Mouse (Mus musculus) MEL (cell line): ENCODE results near the gene Ubap1. TPM values are rescaled to one million over a fixed set of nuclear protein-coding genes. Genes with fewer than 3 reads are reported as not detected.

ENCODE experiments used
- DNase-seq: peaks from one replicate; pipeline ENCODE4 v3.0.0; 2011; ENCODE audit warnings: low read depth, low spot score
- H3K27ac ChIP-seq: 2 replicates; pipeline ENCODE4 v1.5.1; 2012; ENCODE audit warnings: low read depth, mild to moderate bottlenecking, control low read depth, low read length, moderate library complexity; ENCODE audit not compliant: control insufficient read depth
- H3K27me3 ChIP-seq, 2 experiments: fragments of 150-350 bp in 1 of 2; sonication (generic) in 1 of 2; 2 replicates each; pipeline ENCODE4 v1.6.1; 2012; ENCODE audit warnings: low read length in 2 of 2, mild to moderate bottlenecking in 2 of 2, improper control_type of control experiment in 1 of 2, moderate library complexity in 1 of 2; ENCODE audit not compliant: insufficient read depth in 2 of 2, control insufficient read depth in 1 of 2
- H3K36me3 ChIP-seq, 2 experiments: 2 replicates each; pipeline ENCODE4 v1.6.1; 2012 to 2014; ENCODE audit warnings: low read length in 2 of 2, improper control_type of control experiment in 1 of 2, inconsistent platforms in 1 of 2, mild to moderate bottlenecking in 1 of 2; ENCODE audit not compliant: insufficient read depth in 2 of 2, control insufficient read depth in 1 of 2
- H3K4me1 ChIP-seq, 2 experiments: fragments of 150-350 bp in 1 of 2; sonication (generic) in 1 of 2; 2 replicates each; pipeline ENCODE4 v1.6.1; 2012; ENCODE audit warnings: low read length in 2 of 2, improper control_type of control experiment in 1 of 2, mild to moderate bottlenecking in 1 of 2; ENCODE audit not compliant: insufficient read depth in 2 of 2, control insufficient read depth in 1 of 2
- H3K4me3 ChIP-seq, 2 experiments: fragments of 150-350 bp in 1 of 2; sonication (generic) in 1 of 2; 2 replicates each; pipeline ENCODE4 v1.5.1; 2012; ENCODE audit warnings: low read depth in 2 of 2, low read length in 2 of 2, mild to moderate bottlenecking in 2 of 2, moderate library complexity in 2 of 2, control low read depth in 1 of 2, improper control_type of control experiment in 1 of 2; ENCODE audit not compliant: control insufficient read depth in 1 of 2, insufficient read depth in 1 of 2
- H3K79me2 ChIP-seq: 2 replicates; pipeline ENCODE4 v1.6.1; 2012; ENCODE audit warnings: mild to moderate bottlenecking, low read length, moderate library complexity; ENCODE audit not compliant: control insufficient read depth, poor library complexity, insufficient read depth
- H3K9ac ChIP-seq: 2 replicates; pipeline ENCODE4 v1.6.1; 2012; ENCODE audit warnings: low read depth, mild to moderate bottlenecking, control low read depth, low read length, moderate library complexity; ENCODE audit not compliant: control insufficient read depth, poor library complexity, severe bottlenecking
- H3K9me3 ChIP-seq: fragments of 150-350 bp; sonication (generic); replicated peaks from 2 replicates; pipeline ENCODE4 v1.6.1; 2012; ENCODE audit warnings: mild to moderate bottlenecking, low read length, improper control_type of control experiment, moderate library complexity; ENCODE audit not compliant: insufficient read depth
- BHLHE40 ChIP-seq: IDR thresholded peaks from 2 replicates; pipeline ENCODE4 v1.6.1; 2012; ENCODE audit warnings: low read depth, mild to moderate bottlenecking, inconsistent platforms, low read length, improper control_type of control experiment, borderline replicate concordance
- CHD1 ChIP-seq: IDR thresholded peaks from 2 replicates; pipeline ENCODE4 v1.6.1; 2012; ENCODE audit warnings: low read depth, mild to moderate bottlenecking, inconsistent platforms, low read length, improper control_type of control experiment
- CTCF ChIP-seq, 3 experiments: IDR thresholded peaks in 2 of 3; conservative IDR thresholded peaks in 1 of 3; 2 replicates each; pipeline ENCODE4 v1.5.1; 2011 to 2012; ENCODE audit warnings: low read length in 3 of 3, low read depth in 2 of 3, mild to moderate bottlenecking in 2 of 3, improper control_type of control experiment in 1 of 3, inconsistent platforms in 1 of 3, mixed read lengths in 1 of 3, moderate library complexity in 1 of 3; ENCODE audit not compliant: control insufficient read depth in 1 of 3, insufficient read depth in 1 of 3, poor library complexity in 1 of 3, severe bottlenecking in 1 of 3
- E2F4 ChIP-seq: IDR thresholded peaks from 2 replicates; pipeline ENCODE4 v1.6.1; 2011; ENCODE audit warnings: low read depth, low read length, improper control_type of control experiment, borderline replicate concordance
- ETS1 ChIP-seq: IDR thresholded peaks from 2 replicates; pipeline ENCODE4 v1.6.1; 2012; ENCODE audit warnings: low read depth, mild to moderate bottlenecking, inconsistent platforms, low read length, improper control_type of control experiment, moderate library complexity
- HCFC1 ChIP-seq: IDR thresholded peaks from 2 replicates; pipeline ENCODE4 v1.6.1; 2012; ENCODE audit warnings: low read depth, mild to moderate bottlenecking, inconsistent platforms, low read length, improper control_type of control experiment, moderate library complexity
- JUND ChIP-seq: IDR thresholded peaks from 2 replicates; pipeline ENCODE4 v1.6.1; 2011; ENCODE audit warnings: low read depth, mild to moderate bottlenecking, improper control_type of control experiment, low read length
- MAFK ChIP-seq: IDR thresholded peaks from 2 replicates; pipeline ENCODE4 v1.6.1; 2011; ENCODE audit warnings: low read depth, mild to moderate bottlenecking, low read length, improper control_type of control experiment, borderline replicate concordance
- MAX ChIP-seq: IDR thresholded peaks from 2 replicates; pipeline ENCODE4 v1.6.1; 2011; ENCODE audit warnings: low read length, improper control_type of control experiment
- MAZ ChIP-seq: IDR thresholded peaks from 2 replicates; pipeline ENCODE4 v1.6.1; 2012; ENCODE audit warnings: low read depth, mild to moderate bottlenecking, inconsistent platforms, low read length, improper control_type of control experiment
- MEF2A ChIP-seq: IDR thresholded peaks from 2 replicates; pipeline ENCODE4 v1.6.1; 2014; ENCODE audit warnings: low read depth, mild to moderate bottlenecking, inconsistent platforms, low read length, improper control_type of control experiment; ENCODE audit not compliant: poor library complexity, insufficient replicate concordance, severe bottlenecking; ENCODE audit errors: extremely low read depth
- MXI1 ChIP-seq: IDR thresholded peaks from 2 replicates; pipeline ENCODE4 v1.6.1; 2011; ENCODE audit warnings: mild to moderate bottlenecking, low read depth, low read length, improper control_type of control experiment
- MYB ChIP-seq: IDR thresholded peaks from 2 replicates; pipeline ENCODE4 v1.6.1; 2011; ENCODE audit warnings: mild to moderate bottlenecking, low read depth, low read length, improper control_type of control experiment
- MYC ChIP-seq: IDR thresholded peaks from 2 replicates; pipeline ENCODE4 v1.6.1; 2011; ENCODE audit warnings: low read depth, mild to moderate bottlenecking, low read length, improper control_type of control experiment, moderate library complexity
- NELFE ChIP-seq: IDR thresholded peaks from 2 replicates; pipeline ENCODE4 v1.6.1; 2011; ENCODE audit warnings: low read depth, low read length, improper control_type of control experiment
- NRF1 ChIP-seq: IDR thresholded peaks from 2 replicates; pipeline ENCODE4 v1.6.1; 2014; ENCODE audit warnings: low read depth, mild to moderate bottlenecking, inconsistent platforms, low read length, improper control_type of control experiment, moderate library complexity; ENCODE audit not compliant: poor library complexity, insufficient read depth, severe bottlenecking
- POLR2AphosphoS2 ChIP-seq: IDR thresholded peaks from 2 replicates; pipeline ENCODE4 v1.6.1; 2011; ENCODE audit warnings: low read length, improper control_type of control experiment
- POLR2AphosphoS5 ChIP-seq: IDR thresholded peaks from 2 replicates; pipeline ENCODE4 v1.6.1; 2012; ENCODE audit warnings: low read depth, borderline replicate concordance, mild to moderate bottlenecking, inconsistent platforms, low read length, moderate library complexity, mixed read lengths
- RAD21 ChIP-seq: IDR thresholded peaks from 2 replicates; pipeline ENCODE4 v1.6.1; 2011; ENCODE audit warnings: mild to moderate bottlenecking, low read depth, low read length, improper control_type of control experiment
- RCOR1 ChIP-seq: IDR thresholded peaks from 2 replicates; pipeline ENCODE4 v1.6.1; 2012; ENCODE audit warnings: low read depth, mild to moderate bottlenecking, inconsistent platforms, low read length, improper control_type of control experiment
- SIN3A ChIP-seq: IDR thresholded peaks from 2 replicates; pipeline ENCODE4 v1.6.1; 2012; ENCODE audit warnings: low read length, improper control_type of control experiment, inconsistent platforms
- SMC3 ChIP-seq: IDR thresholded peaks from 2 replicates; pipeline ENCODE4 v1.6.1; 2011; ENCODE audit warnings: low read depth, low read length, improper control_type of control experiment
- TAL1 ChIP-seq: IDR thresholded peaks from 2 replicates; pipeline ENCODE4 v1.6.1; 2012; ENCODE audit warnings: mild to moderate bottlenecking, inconsistent platforms, low read length, moderate library complexity, mixed read lengths
- TBP ChIP-seq: IDR thresholded peaks from 2 replicates; pipeline ENCODE4 v1.8.0; 2011; ENCODE audit warnings: low read depth, low read length, improper control_type of control experiment
- polyA plus RNA-seq, 2 experiments: library from polyadenylated mRNA; stranded (reverse) in 1 of 2; unstranded in 1 of 2; fragments of >175 nt in 1 of 2; fragments of >200 nt in 1 of 2; gene quantifications; 2 replicates each; pipeline versions ENCODE4 v1.2.1 to v1.2.4; 2012; ENCODE audit warnings: low replicate concordance in 2 of 2, low read depth in 1 of 2; ENCODE audit not compliant: insufficient read length in 2 of 2, insufficient read depth in 1 of 2, missing spikeins in 1 of 2
- total RNA-seq: library from RNA; depleted of rRNA; stranded (reverse); fragments of 300-350 nt; gene quantifications from 2 replicates; pipeline ENCODE4 v1.2.3, GENCODE M21; 2012

Ubap1 gene
- total and polyA plus RNA-seq, 3 experiments = 9.1 to 15.7 TPM; not detected in 1

- no peaks in the 10 kb centered on the region for H3K9me3 ChIP-seq
- peaks cover 6 to 13% of the 10 kb centered on the region in 2 experiments for H3K4me1 ChIP-seq
- H3K9ac ChIP-seq = no peak overlapping the region
- no peak for DNase-seq
- no peaks in the 10 kb centered on the region for H3K27me3 ChIP-seq
- H3K36me3 ChIP-seq = peaks cover 0 to 12% of the 10 kb centered on the region in 2 experiments; a peak in 2 of 4 replicates
- H3K4me3 ChIP-seq = no peak overlapping the region
- TF ChIP-seq BHLHE40 (no peak), MEF2A (no peak), RAD21 (no peak), MXI1 (no peak), NELFE (no peak), POLR2AphosphoS2 (no peak), HCFC1 (no peak), MAZ (no peak), MAFK (no peak), TAL1 (no peak), POLR2AphosphoS5 (no peak), SMC3 (no peak), NRF1 (no peak), MYB (no peak), CTCF (IDR thresholded peaks at IDR 0.05 in 2 of 3, conservative IDR thresholded peaks at IDR 0.05 in 1 of 3; ENCODE audit: control insufficient read depth in 1 of 3, insufficient read depth in 1 of 3, low read depth in 2 of 3, low read length in 3 of 3, poor library complexity in 1 of 3, severe bottlenecking in 1 of 3) (no peak), CHD1 (no peak), SIN3A (no peak)
- TF ChIP-seq, all 39 proteins: peak for 0
- no peaks in the 10 kb centered on the region for H3K79me2 ChIP-seq
- H3K27ac ChIP-seq = no peak overlapping the region
Observed at GRCm38 (mm10) chr4:41326876-41327275, 21.9 kb upstream of the Ubap1 start.

DNA sequence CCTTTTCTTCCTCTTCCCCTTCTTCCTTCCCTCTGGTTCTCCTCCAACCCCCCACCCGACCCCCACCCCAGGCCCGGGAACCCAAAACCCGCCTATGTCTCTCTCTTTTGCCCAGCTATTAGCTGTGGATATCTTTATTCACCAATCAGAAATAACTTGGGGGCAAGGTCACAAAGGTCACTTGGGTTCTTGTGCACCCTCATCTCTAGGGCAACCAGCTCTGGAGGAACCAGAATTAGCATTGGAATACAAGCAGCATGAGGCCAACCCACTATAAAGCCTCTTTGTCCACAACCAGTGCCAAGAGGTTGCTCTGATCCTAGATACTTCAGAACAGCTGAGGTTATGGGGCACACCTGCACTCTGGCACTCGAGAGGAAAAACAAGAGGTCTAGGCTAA, 19.3 kb upstream of the Ubap1 start:
- Histone ChIP-seq H3K9me3 (no peaks in the 10 kb centered on the region), H3K27ac (no peak overlapping the region), H3K79me2 (no peaks in the 10 kb centered on the region), H3K4me1 (peaks cover 10 to 15% of the 10 kb centered on the region in 2 experiments), H3K36me3 (peaks cover 0 to 16% of the 10 kb centered on the region in 2 experiments; a peak in 2 of 4 replicates), H3K9ac (no peak overlapping the region), H3K27me3 (no peaks in the 10 kb centered on the region), H3K4me3 (no peak overlapping the region)
- no peak for DNase-seq
- no peak for TF ChIP-seq JUND
- no peak for TF ChIP-seq MYC
- TF ChIP-seq NELFE = no peak
- TF ChIP-seq POLR2AphosphoS2 = no peak
- TF ChIP-seq ETS1 = no peak
- TF ChIP-seq CHD1 = no peak
- TF ChIP-seq MAZ = no peak
- TF ChIP-seq HCFC1 = no peak
- TF ChIP-seq BHLHE40 = no peak
- TF ChIP-seq E2F4 = no peak
- TF ChIP-seq RCOR1 = no peak
- no peak for TF ChIP-seq TBP
- TF ChIP-seq MAX = no peak
- TF ChIP-seq NRF1 = no peak
